8 mouse cellular contexts compared by ENCODE assay signal in genomic region chr3:102469713-102470448, GRCm38 (mm10). TPM values are rescaled to one million over a fixed set of nuclear protein-coding genes. Genes with fewer than 3 reads are reported as not detected.
DNase-seq lines count a peak whose midpoint lies in the region; ATAC-seq and TF ChIP-seq lines count a peak whose summit lies in the region.

Ngf (plus strand) TSS chr3:102469919.

- H3K36me3 ChIP-seq in lung, embryonic 16.5 days (ENCODE audit: control insufficient read depth, insufficient read depth, low read length) = no peaks in the 10 kb centered on the region
- no peaks in the 10 kb centered on the region for H3K36me3 ChIP-seq in embryonic facial prominence, embryonic 14.5 days (ENCODE audit: control insufficient read depth, insufficient read depth, low read length)
- no peaks in the 10 kb centered on the region for H3K36me3 ChIP-seq in limb, embryonic 10.5 days

- H3K27me3 ChIP-seq in lung, embryonic 16.5 days (ENCODE audit: control insufficient read depth, insufficient read depth, low read depth, low read length) = peaks cover 32% of the 10 kb centered on the region
- H3K27me3 ChIP-seq in embryonic facial prominence, embryonic 14.5 days (replicated peaks; ENCODE audit: control insufficient read depth, insufficient read depth, low read length) = peaks cover 4% of the 10 kb centered on the region; the same call in 1 of the 2 replicates
- peaks cover 57% of the 10 kb centered on the region for H3K27me3 ChIP-seq in limb, embryonic 10.5 days (ENCODE audit: low read depth, poor library complexity, severe bottlenecking)

- no peak within 1 kb of the TSS for H3K9ac ChIP-seq in lung, embryonic 16.5 days (ENCODE audit: low read length)
- peak within 1 kb of the TSS; percentile 72 for H3K9ac ChIP-seq in embryonic facial prominence, embryonic 14.5 days (ENCODE audit: low read depth, low read length)

- peaks cover 3% of the 10 kb centered on the region; the same call in 1 of the 2 replicates for H3K4me1 ChIP-seq in lung, embryonic 16.5 days (replicated peaks; ENCODE audit: control insufficient read depth, insufficient read depth, low read length)
- H3K4me1 ChIP-seq in embryonic facial prominence, embryonic 14.5 days (ENCODE audit: control insufficient read depth, insufficient read depth, low read length) = peaks cover 6% of the 10 kb centered on the region; the same call in 1 of the 2 replicates
- H3K4me1 ChIP-seq in limb, embryonic 10.5 days = peaks cover 21% of the 10 kb centered on the region
- peaks cover 10% of the 10 kb centered on the region; the same call in 1 of the 2 replicates for H3K4me1 ChIP-seq in olfactory bulb, adult 2 months (ENCODE audit: control insufficient read depth, insufficient read depth, low read length)

- no peak within 1 kb of the TSS for H3K27ac ChIP-seq in lung, embryonic 16.5 days (ENCODE audit: low read length)
- H3K27ac ChIP-seq in embryonic facial prominence, embryonic 14.5 days (replicated peaks; ENCODE audit: low read depth, low read length) = 0 out of 2 replicates have a peak within 1 kb of the TSS, but pooled peaks have one; percentile 6
- H3K27ac ChIP-seq in limb, embryonic 10.5 days = peak within 1 kb of the TSS; percentile 76
- no peak within 1 kb of the TSS for H3K27ac ChIP-seq in olfactory bulb, adult 2 months (ENCODE audit: insufficient read depth, low read depth, low read length)

- no peak; the same call in 1 of the 2 replicates for ATAC-seq in lung, embryonic 16.5 days (ENCODE audit: low read depth)
- peak; percentile 85 for ATAC-seq in embryonic facial prominence, embryonic 14.5 days (ENCODE audit: low read depth)

- H3K9me3 ChIP-seq in lung, embryonic 16.5 days (ENCODE audit: control insufficient read depth, low read length) = no peaks in the 10 kb centered on the region
- H3K9me3 ChIP-seq in embryonic facial prominence, embryonic 14.5 days (ENCODE audit: control insufficient read depth, low read length) = no peaks in the 10 kb centered on the region
- H3K9me3 ChIP-seq in limb, embryonic 10.5 days (replicated peaks) = no peaks in the 10 kb centered on the region

- no peak for DNase-seq in lung, postnatal 14 days
- DNase-seq in embryonic facial prominence, embryonic 14.5 days (ENCODE audit: low spot score) = peak; percentile 71
- peak; percentile 61 to 68 for DNase-seq in heart, postnatal 10 days
- peak; percentile 62 for DNase-seq in limb, embryonic 10.5 days (ENCODE audit: low spot score)
- no peak for DNase-seq in cerebellum, adult 18-20 months
- DNase-seq in thymus, postnatal 10 days (ENCODE audit: low spot score in 2 of 2) = no peak

- H3K4me3 ChIP-seq in lung, embryonic 16.5 days (ENCODE audit: low read length) = peak within 1 kb of the TSS; percentile 39
- peak within 1 kb of the TSS; percentile 56 for H3K4me3 ChIP-seq in embryonic facial prominence, embryonic 14.5 days (ENCODE audit: low read depth, low read length)
- H3K4me3 ChIP-seq in limb, embryonic 10.5 days = peak within 1 kb of the TSS; percentile 56
- H3K4me3 ChIP-seq in olfactory bulb, adult 2 months (ENCODE audit: insufficient read depth, low read depth, low read length) = peak within 1 kb of the TSS; percentile 45

- no peak for TF ChIP-seq CTCF in olfactory bulb, adult 2 months (IDR thresholded peaks at IDR 0.05; ENCODE audit: insufficient read depth, low read depth, low read length)

- no peak for TF ChIP-seq POLR2A in olfactory bulb, adult 2 months (IDR thresholded peaks at IDR 0.05; ENCODE audit: insufficient read depth, low read depth, low read length)

- intact Hi-C loops in heart, postnatal 10 days (cut with DNase I) = loop anchor here (5.0 kb wide), 3 partner anchors 158 to 223 kb away; no protein-coding TSS in a partner anchor

- H3K4me2 ChIP-seq in lung, embryonic 16.5 days (ENCODE audit: low read depth, low read length) = peak within 1 kb of the TSS; percentile 54
- peak within 1 kb of the TSS; percentile 81 for H3K4me2 ChIP-seq in embryonic facial prominence, embryonic 14.5 days (ENCODE audit: low read depth, low read length)

- under 1% methylated on average over 43 of the region's 43 CpGs for WGBS in lung, embryonic 16.5 days
- 1% methylated on average over 43 of the region's 43 CpGs for WGBS in embryonic facial prominence, embryonic 14.5 days
- under 1% methylated on average over 43 of the region's 43 CpGs for WGBS in limb, embryonic 10.5 days
- WGBS in olfactory bulb, adult 2 months = under 1% methylated on average over 43 of the region's 43 CpGs

RNA-seq across cellular contexts. Expression of gene Ngf, which starts in this region (rescaled TPM):
- polyA plus RNA-seq in lung, embryonic 16.5 days (2015; fragmentation: Nextera tagmentation; extraction: Ambion mirVana) = 0.82 and 1.3 TPM in 2 replicates
- 7.0 and 8.9 TPM in 2 replicates for polyA plus RNA-seq in embryonic facial prominence, embryonic 14.5 days (2014; fragmentation: Nextera tagmentation; extraction: Ambion mirVana)
- total RNA-seq in heart, postnatal 10 days (2021) = 1 to 10 TPM; 6.4 to 9.0 TPM
- polyA plus RNA-seq in limb, embryonic 10.5 days (2016; fragmentation: Nextera tagmentation; extraction: Ambion mirVana) = 0.87 and 2.7 TPM in 2 replicates
- not detected in 2 replicates for polyA plus RNA-seq in olfactory bulb, adult 2 months (2012; ENCODE audit: insufficient read depth, insufficient read length, low replicate concordance, missing spikeins)

Comparison
In these comparisons a context has a peak if more than half of its experiments do, and no peak if none do; other contexts are left out.
1. H3K27ac ChIP-seq: peak in embryonic facial prominence, embryonic 14.5 days (single experiment) and limb, embryonic 10.5 days (single experiment); none in lung, embryonic 16.5 days (single experiment) and olfactory bulb, adult 2 months (single experiment).
2. DNase-seq: peak in embryonic facial prominence, embryonic 14.5 days (single experiment), heart, postnatal 10 days (2 of 2) and limb, embryonic 10.5 days (single experiment); none in lung, postnatal 14 days (single experiment), cerebellum, adult 18-20 months (0 of 2) and thymus, postnatal 10 days (0 of 2).
3. Peak in every context shown above with its lines, with median percentiles within 50 percentile points of each other: H3K4me3 ChIP-seq.